Mouse (Mus musculus) heart, embryonic 13.5 days (tissue): ENCODE data around the gene Nudt9. TPM values are rescaled to one million over a fixed set of nuclear protein-coding genes. Genes with fewer than 3 reads are reported as not detected.
A peak's percentile ranks its signal among the peaks of the same experiment; 100 is the strongest.
"Not testable (repeated sequence)": the region's sequence is repeated elsewhere in the genome, so short reads cannot be mapped to it uniquely, and the experiment has no call there.

Experiments used
- ATAC-seq: fragments of 200-750 bp; cut with Nextera tagmentation; 2 replicates; pipeline ENCODE4 v1.8.0; 2017; ENCODE audit warnings: moderate TSS enrichment; ENCODE audit not compliant: insufficient number of reproducible peaks, low FRiP score, low TSS enrichment; ENCODE audit errors: extremely low read depth
- H3K27ac ChIP-seq: fragments of 300-500 bp; sonication (generic); replicated peaks from 2 replicates; pipeline ENCODE4 v1.5.1; 2015; ENCODE audit warnings: moderate library complexity, mild to moderate bottlenecking, inconsistent platforms
- H3K27me3 ChIP-seq: fragments of 300-500 bp; sonication (generic); replicated peaks from 2 replicates; pipeline ENCODE4 v1.6.1; 2015; ENCODE audit warnings: mild to moderate bottlenecking, inconsistent platforms
- H3K36me3 ChIP-seq: fragments of 300-500 bp; sonication (generic); 2 replicates; pipeline ENCODE4 v1.6.1; 2015; ENCODE audit warnings: mild to moderate bottlenecking, inconsistent platforms
- H3K4me1 ChIP-seq: fragments of 300-500 bp; sonication (generic); 2 replicates; pipeline ENCODE4 v1.6.1; 2015; ENCODE audit warnings: inconsistent platforms
- H3K4me2 ChIP-seq: fragments of 300-500 bp; sonication (generic); 2 replicates; pipeline ENCODE4 v1.6.1; 2015; ENCODE audit warnings: inconsistent platforms, mild to moderate bottlenecking, moderate library complexity
- H3K4me3 ChIP-seq: fragments of 300-500 bp; sonication (generic); 2 replicates; pipeline ENCODE4 v1.5.1; 2015; ENCODE audit warnings: moderate library complexity, mild to moderate bottlenecking, inconsistent platforms
- H3K9ac ChIP-seq: fragments of 300-500 bp; sonication (generic); 2 replicates; pipeline ENCODE4 v1.6.1; 2015; ENCODE audit warnings: inconsistent platforms, mild to moderate bottlenecking, moderate library complexity
- H3K9me3 ChIP-seq: fragments of 300-500 bp; sonication (generic); 2 replicates; pipeline ENCODE4 v1.6.1; 2016; ENCODE audit warnings: inconsistent platforms
- WGBS: fragments of 180-500 bp; shearing (Covaris S2); methylation state at CpG from one replicate; pipeline ENCODE4 v1.1.7; 2015; ENCODE audit warnings: mixed read lengths; 5-methylcytosine and 5-hydroxymethylcytosine counted together
- polyA plus RNA-seq: library from polyadenylated mRNA; unstranded; fragments of >200 nt; fragmentation: Nextera tagmentation; extraction: Ambion mirVana; gene quantifications from 2 replicates; pipeline ENCODE4 v1.2.1, GENCODE M21; 2015

Gene Nudt9
- polyA plus RNA-seq, 1 experiment from 2014 or later: 53.7 TPM

DNA sequence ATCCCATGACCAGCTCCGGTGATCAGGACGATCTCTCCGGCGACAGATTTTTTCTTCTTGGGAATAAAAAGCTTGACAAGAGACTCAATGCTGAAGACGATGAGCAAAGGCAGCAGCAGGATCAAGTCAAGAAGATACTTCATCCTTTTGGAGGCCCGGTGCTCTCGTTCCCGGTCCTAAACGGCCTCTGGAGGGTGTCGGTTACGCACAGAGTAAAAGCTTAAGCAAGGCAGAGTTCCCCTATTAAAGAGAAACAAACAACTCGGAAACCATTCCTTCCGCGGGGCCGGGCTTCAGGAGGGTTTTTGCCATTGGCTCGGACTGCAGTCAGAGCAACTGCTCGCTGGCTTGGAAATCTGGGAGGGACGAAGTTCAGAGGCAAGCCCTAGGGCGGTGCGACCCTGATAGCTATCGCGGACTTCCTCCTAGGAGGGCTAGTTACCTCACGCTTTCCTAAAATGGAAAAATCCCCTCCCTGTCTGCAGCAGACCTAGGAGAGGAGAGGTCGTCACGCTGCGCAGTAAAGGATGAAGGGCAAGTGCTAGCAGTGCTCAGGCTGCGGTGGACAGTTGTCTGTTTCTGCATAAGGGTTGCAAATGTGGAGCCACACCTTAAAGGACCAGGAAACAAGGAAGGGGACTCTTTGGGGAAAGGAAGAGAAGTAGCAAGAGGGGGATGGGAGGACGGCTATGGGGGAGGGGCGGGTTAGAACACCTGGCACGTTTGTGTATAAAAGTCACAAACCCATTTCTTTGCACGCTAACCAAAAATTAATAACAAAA is 24.3 kb upstream of the Nudt9 start, which contains the start of gene Hsd17b11:
Gene Hsd17b11, minus strand, starts transcription at position 323 of the 782 bp plus-strand sequence.
- Histone ChIP-seq H3K4me3 (peak within 1 kb of the TSS; percentile 73), H3K36me3 (peaks cover 16% of the 10 kb centered on the region), H3K27ac (peak within 1 kb of the TSS; percentile 92), H3K9ac (peak within 1 kb of the TSS; percentile 86), H3K4me1 (peaks cover 38% of the 10 kb centered on the region), H3K27me3 (no peaks in the 10 kb centered on the region), H3K9me3 (no peaks in the 10 kb centered on the region), H3K4me2 (peak within 1 kb of the TSS; percentile 78)
- WGBS: 1% methylated on average over 31 of the region's 31 CpGs
- peak; percentile 74; the same call in 1 of the 2 replicates for ATAC-seq

DNA sequence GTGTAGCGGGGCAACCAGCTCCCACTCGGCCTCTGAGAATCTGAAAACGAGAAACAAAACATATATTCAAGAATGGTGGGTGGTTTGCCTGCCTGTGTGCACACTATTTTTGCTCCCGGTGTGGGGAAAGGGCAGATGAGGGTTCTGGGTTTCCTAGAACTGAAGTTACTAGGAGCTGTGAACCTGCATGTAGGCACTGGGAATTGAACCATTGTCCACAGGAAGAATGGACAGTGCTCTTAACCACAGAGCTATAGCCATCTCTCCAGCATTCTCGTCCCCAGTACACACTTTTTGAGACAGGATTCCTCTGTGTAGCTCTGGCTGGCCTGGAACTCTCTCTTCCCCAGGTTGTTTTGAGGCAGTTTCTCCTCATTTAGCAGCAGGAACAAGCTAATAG is 23.5 kb upstream of the Nudt9 start:
- Histone ChIP-seq H3K9me3 (no peaks in the 10 kb centered on the region), H3K9ac (peak overlapping the region; percentile 86), H3K36me3 (peaks cover 9% of the 10 kb centered on the region), H3K27ac (peak overlapping the region; percentile 92), H3K4me3 (peak overlapping the region; percentile 73), H3K27me3 (no peaks in the 10 kb centered on the region), H3K4me1 (peaks cover 38% of the 10 kb centered on the region), H3K4me2 (peak overlapping the region; percentile 78)
- ATAC-seq: no peak
- WGBS: 41% methylated on average over 5 of the region's 5 CpGs

DNA sequence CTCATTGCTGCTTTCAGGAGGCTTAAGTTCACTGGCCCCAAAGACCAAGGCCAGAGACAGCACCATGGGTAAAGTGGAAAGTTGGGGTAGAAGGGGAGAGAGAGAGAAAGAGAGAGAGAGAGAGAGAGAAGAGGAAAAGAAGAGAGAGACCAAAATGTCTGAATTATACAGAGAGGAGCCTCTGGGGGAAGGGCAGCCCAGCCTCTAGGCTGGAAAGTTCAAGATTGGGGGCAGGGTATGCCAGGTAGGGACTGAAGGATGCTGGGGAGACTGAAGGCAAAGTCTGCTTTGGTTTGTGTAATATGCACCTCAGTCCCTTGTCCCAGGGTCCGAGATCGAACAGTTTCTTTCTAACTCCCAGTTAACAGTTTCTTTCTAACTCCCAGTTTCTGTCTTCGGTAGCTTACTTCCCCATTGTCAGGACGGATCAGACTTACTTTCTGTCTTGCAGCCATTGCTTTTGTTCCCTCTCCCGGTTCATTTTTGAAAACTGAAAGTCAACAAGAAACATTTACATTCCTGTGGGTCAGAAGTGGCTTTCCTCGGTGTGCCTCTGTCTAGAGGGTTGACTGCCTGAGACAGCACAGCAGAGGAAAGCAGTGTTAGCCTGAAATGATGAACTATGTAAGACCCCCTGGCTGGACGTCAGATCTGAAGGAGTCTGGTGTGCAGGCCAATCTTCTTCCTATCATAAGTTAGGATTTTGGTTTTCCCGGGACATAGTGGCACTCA is 22.7 kb upstream of the Nudt9 start:
- no peak overlapping the region for H3K4me3 ChIP-seq
- H3K9ac ChIP-seq: no peak overlapping the region
- H3K4me2 ChIP-seq: no peak overlapping the region
- H3K36me3 ChIP-seq: no peaks in the 10 kb centered on the region
- H3K27ac ChIP-seq: no peak overlapping the region
- H3K27me3 ChIP-seq: no peaks in the 10 kb centered on the region
- peaks cover 38% of the 10 kb centered on the region for H3K4me1 ChIP-seq
- no peaks in the 10 kb centered on the region for H3K9me3 ChIP-seq
- no peak for ATAC-seq
- WGBS: 79% methylated on average over 8 of the region's 8 CpGs

DNA sequence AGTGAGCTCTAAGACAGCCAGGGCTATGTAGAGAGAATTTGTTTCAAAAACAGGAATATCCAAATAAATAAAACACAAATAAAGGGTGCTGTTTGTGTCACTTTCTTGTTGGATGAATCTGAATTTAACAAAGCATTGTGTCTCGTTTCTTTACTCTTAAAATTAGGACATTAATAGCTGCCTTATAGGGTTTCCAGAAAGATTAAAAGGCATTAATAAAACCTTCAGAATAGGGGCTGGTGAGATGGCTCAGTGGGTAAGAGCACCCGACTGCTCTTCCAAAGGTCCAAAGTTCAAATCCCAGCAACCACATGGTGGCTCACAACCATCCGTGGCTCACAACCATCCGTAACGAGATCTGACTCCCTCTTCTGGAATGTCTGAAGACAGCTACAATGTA is 21.9 kb upstream of the Nudt9 start:
- H3K9me3 ChIP-seq, H3K9ac ChIP-seq, H3K4me2 ChIP-seq, H3K27me3 ChIP-seq, H3K36me3 ChIP-seq, ATAC-seq, H3K4me3 ChIP-seq, H3K27ac ChIP-seq: not testable (repeated sequence)
- H3K4me1 ChIP-seq: peaks cover 37% of the 10 kb centered on the region
- WGBS: 77% methylated on average over 5 of the region's 5 CpGs

DNA sequence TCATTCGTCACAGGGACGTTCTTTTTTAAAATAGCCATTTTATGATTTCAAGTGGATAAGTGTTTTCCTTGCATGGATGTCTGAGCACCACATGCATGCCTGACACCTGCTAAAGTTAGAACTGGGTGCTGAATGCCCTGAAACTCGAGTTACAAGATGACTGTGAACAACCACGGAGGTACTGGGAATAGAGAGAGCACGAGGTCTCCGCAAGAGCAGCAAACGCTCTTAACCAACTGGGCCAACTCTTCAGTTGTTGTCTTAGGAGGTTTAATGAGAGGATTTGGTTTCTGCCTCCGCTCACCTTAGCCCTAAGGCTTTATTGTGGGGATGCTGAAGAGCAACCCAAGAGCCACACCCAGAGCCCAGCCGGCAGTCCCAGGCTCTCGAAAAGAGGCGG is 21.3 kb upstream of the Nudt9 start:
- no peak overlapping the region for H3K27ac ChIP-seq
- peak overlapping the region; percentile 54 for H3K4me2 ChIP-seq
- no peaks in the 10 kb centered on the region for H3K36me3 ChIP-seq
- no peaks in the 10 kb centered on the region for H3K27me3 ChIP-seq
- 51% methylated on average over 11 of the region's 11 CpGs for WGBS
- peak overlapping the region; percentile 69; the same call in 1 of the 2 replicates for H3K9ac ChIP-seq
- H3K4me1 ChIP-seq: peaks cover 32% of the 10 kb centered on the region
- no peaks in the 10 kb centered on the region for H3K9me3 ChIP-seq
- ATAC-seq: no peak
- no peak overlapping the region for H3K4me3 ChIP-seq

DNA sequence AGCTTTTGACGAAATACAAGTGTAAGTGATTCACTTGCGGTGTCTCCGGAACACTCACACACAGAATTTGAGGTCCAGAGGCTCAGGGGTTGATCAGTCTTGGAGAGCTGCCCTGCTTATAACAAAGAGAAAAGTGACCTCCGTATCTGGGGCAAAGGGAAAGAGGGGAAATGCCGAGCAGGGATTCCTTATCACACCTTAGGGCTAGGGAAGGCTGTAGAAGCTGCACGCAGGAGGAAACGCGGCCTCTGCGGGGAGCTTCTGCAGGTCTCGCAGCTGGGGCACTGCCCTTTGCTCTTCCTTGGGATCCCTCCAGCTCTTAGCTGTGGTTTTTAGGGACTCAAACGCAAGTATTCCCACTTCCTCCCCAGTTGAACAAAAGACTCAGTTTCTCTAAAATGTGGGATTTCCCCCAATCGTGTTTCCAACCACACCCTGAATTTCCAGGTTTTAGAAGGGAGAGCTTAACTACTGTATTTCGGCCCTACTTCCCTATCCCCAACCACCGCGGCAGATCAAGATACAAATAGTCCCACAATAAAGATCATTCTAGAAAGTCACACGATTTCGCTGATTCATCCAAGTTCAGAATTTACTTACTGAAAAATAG is 20.8 kb upstream of the Nudt9 start:
- H3K27ac ChIP-seq: no peak overlapping the region
- 27% methylated on average over 17 of the region's 17 CpGs for WGBS
- no peaks in the 10 kb centered on the region for H3K9me3 ChIP-seq
- H3K4me1 ChIP-seq: peaks cover 26% of the 10 kb centered on the region
- no peaks in the 10 kb centered on the region for H3K36me3 ChIP-seq
- H3K9ac ChIP-seq: peak overlapping the region; percentile 69
- peak overlapping the region; percentile 54 for H3K4me2 ChIP-seq
- H3K27me3 ChIP-seq: no peaks in the 10 kb centered on the region
- no peak for ATAC-seq
- peak overlapping the region; percentile 25; the same call in 1 of the 2 replicates for H3K4me3 ChIP-seq

DNA sequence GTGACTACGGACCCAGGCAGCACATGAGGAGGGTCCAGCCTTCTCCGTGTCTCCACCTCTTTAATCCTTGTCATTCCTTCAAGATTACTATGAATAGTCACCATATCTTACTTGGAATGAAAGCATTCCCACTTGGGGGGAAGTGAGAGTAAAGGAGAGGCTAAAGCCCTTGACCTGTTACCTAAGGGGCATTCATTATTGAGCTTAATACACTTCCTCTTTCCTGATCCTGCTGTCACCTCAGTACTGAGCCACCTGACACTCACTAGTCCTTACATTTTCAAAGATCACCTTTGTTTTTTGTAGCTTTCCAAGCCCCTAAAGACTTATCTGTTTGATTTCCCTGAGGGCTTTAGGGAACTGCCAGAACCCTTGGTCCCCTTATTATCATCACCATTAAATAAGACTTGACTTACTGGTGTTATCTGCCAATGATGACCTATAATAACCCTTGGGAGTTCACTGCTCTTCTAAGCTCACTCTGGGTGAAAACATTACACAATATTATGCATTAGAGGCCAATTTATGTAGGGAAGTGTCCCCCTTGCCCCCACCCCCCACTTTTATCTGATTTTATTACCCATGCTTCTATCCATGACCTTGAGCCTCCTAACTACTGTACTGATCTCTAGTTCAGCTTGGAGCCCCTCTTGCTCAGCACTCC is 13.5 kb upstream of the Nudt9 start:
- H3K27ac ChIP-seq: no peak overlapping the region
- no peak overlapping the region for H3K4me3 ChIP-seq
- no peaks in the 10 kb centered on the region for H3K4me1 ChIP-seq
- no peak overlapping the region for H3K4me2 ChIP-seq
- H3K36me3 ChIP-seq: no peaks in the 10 kb centered on the region
- H3K27me3 ChIP-seq: no peaks in the 10 kb centered on the region
- 52% methylated on average over 2 of the region's 2 CpGs for WGBS
- H3K9ac ChIP-seq: no peak overlapping the region
- H3K9me3 ChIP-seq: no peaks in the 10 kb centered on the region
- ATAC-seq: no peak

DNA sequence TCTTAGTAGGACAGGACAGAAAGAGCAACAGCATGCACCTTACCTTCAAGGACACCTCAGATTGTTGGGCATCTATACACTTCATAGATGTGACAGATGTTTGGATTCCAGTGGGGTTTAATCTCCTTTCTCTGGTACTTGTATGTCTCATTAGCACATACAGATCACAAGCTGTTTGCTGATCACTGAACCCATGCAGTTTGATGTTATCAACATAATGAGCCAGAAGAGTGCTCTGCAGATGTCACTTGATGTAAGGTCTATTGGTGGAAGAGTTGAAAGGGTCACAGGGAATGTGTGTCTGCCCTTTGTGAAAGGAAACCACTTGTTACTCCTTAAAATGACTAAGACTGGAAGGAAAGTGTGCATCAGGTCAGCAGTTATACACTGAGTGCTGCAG is 11.0 kb upstream of the Nudt9 start:
- Histone ChIP-seq H3K9me3 (no peaks in the 10 kb centered on the region), H3K9ac (no peak overlapping the region), H3K27me3 (no peaks in the 10 kb centered on the region), H3K4me2 (no peak overlapping the region), H3K36me3 (no peaks in the 10 kb centered on the region), H3K27ac (no peak overlapping the region), H3K4me3 (no peak overlapping the region), H3K4me1 (no peaks in the 10 kb centered on the region)
- no peak for ATAC-seq

DNA sequence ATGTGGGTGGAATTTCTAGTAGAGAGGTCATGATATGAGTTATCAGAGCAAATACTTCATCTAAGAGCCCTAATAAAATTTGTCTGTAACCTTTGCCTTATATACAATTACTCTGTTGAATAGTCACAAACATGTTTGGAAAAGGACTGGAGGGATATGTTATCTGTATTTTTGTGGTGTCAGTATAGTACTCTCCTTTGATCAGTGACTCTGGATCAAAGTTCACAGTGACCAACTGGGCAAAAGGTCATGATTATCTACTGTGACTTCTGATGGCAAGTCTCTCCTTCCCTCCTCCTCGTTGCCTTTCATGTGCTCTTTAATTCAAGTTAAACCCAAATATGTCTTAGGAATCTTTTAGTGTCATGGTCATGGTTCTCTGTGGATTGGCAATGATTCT is 10.3 kb upstream of the Nudt9 start:
- Histone ChIP-seq H3K4me3 (no peak overlapping the region), H3K4me2 (no peak overlapping the region), H3K36me3 (no peaks in the 10 kb centered on the region), H3K9ac (no peak overlapping the region), H3K27me3 (no peaks in the 10 kb centered on the region), H3K9me3 (no peaks in the 10 kb centered on the region), H3K27ac (no peak overlapping the region), H3K4me1 (no peaks in the 10 kb centered on the region)
- no peak for ATAC-seq
- 44% methylated on average over 1 of the region's 1 CpGs for WGBS

DNA sequence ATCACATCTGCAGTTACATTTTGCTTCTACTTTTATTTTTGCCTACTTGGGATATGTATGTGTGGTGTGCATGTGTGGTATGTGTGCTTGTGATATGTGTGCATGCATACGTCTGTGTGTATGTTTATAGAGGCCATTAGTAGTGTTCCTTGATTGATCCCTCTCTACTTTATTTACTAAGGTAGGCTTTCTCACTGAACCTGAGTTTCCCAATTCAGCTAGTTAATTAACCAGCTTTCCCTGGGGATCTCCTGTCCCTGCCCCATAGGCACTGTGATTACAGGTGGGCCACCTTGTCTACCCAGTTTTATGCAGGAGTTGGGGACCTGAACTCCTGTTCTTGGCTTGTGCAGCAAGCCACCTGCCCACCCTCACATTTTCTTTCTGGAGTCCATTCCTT is 9.4 kb upstream of the Nudt9 start:
- Histone ChIP-seq H3K4me1 (no peaks in the 10 kb centered on the region), H3K9me3 (no peaks in the 10 kb centered on the region), H3K4me3 (no peak overlapping the region), H3K9ac (no peak overlapping the region), H3K27ac (no peak overlapping the region), H3K4me2 (no peak overlapping the region), H3K36me3 (no peaks in the 10 kb centered on the region), H3K27me3 (no peaks in the 10 kb centered on the region)
- ATAC-seq: no peak
- WGBS: 90% methylated on average over 1 of the region's 1 CpGs
